ENCODE assay signal across 23 mouse cellular contexts in the genomic region with DNA sequence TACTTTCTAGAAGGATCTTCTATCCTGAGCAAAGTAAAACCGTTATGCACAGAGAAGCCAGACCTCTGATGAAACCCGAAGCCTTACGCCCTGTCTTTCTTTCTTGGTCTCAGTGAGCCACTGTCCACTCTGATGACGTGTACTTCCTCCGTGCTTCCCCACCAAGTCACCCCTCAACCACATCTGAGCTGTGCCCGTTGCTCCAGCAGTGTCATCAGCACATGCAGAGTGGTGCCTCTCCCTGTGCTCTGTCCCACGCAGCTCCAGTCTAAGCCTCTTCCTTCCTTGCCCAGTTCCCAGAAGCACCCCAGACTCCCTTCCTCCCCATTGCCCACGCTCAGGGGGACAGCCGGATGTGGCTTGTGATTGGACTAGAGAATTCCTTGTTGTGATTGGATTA.
DNase-seq lines count a peak whose midpoint lies in the region; ATAC-seq and TF ChIP-seq lines count a peak whose summit lies in the region.
"Had no signal": no experiment of that assay in that cellular context is flagged by ENCODE, and none has a peak within 500 bp of the region (broad histone marks: within the 10 kb centered on the region; RNA-seq: fewer than 3 reads in every experiment).

No protein-coding gene starts in this region.

- no peak for TF ChIP-seq POLR2A in testis, adult 2 months (IDR thresholded peaks at IDR 0.05; ENCODE audit: control insufficient read depth, low read depth, low read length)
- no peak for TF ChIP-seq POLR2A in small intestine, adult 2 months (IDR thresholded peaks at IDR 0.05; ENCODE audit: low read depth, low read length)

- no peak for TF ChIP-seq CTCF in testis, adult 2 months (IDR thresholded peaks at IDR 0.05; ENCODE audit: control insufficient read depth, insufficient read depth, insufficient replicate concordance, low read depth, low read length)
- TF ChIP-seq CTCF in small intestine, adult 2 months (IDR thresholded peaks at IDR 0.05; ENCODE audit: extremely low read depth, insufficient read length, insufficient replicate concordance, low read depth, low read length): no peak

- peak; percentile 67 for ATAC-seq in granulocyte monocyte progenitor cell, adult 5-6 weeks (replicated peaks; ENCODE audit: poor library complexity, severe bottlenecking)
- no peak for ATAC-seq in frontal cortex, adult (ENCODE audit: low TSS enrichment)
- ATAC-seq: forebrain, embryonic 13.5 days; forebrain, embryonic 16.5 days; Patski had no signal

- no peaks in the 10 kb centered on the region for H3K36me3 ChIP-seq in testis, adult 2 months (ENCODE audit: control insufficient read depth, insufficient read depth, low read length)
- H3K36me3 ChIP-seq in small intestine, adult 2 months (ENCODE audit: control insufficient read depth, insufficient read depth, low read length): no peaks in the 10 kb centered on the region
- H3K36me3 ChIP-seq: forebrain, embryonic 10.5 days; heart, embryonic 10.5 days; heart, embryonic 13.5 days; hindbrain, embryonic 12.5 days; hindbrain, embryonic 15.5 days had no signal

- no peaks in the 10 kb centered on the region for H3K27me3 ChIP-seq in testis, adult 2 months (ENCODE audit: control insufficient read depth, insufficient read depth, low read length)
- H3K27me3 ChIP-seq in small intestine, adult 2 months (ENCODE audit: control insufficient read depth, insufficient read depth, low read length): no peaks in the 10 kb centered on the region
- H3K27me3 ChIP-seq: forebrain, embryonic 13.5 days; heart, embryonic 13.5 days; hindbrain, embryonic 12.5 days; hindbrain, embryonic 15.5 days had no signal

- DNase-seq in testis, postnatal 10 days (ENCODE audit: low spot score): no peak
- no peak for DNase-seq in left cerebral cortex, postnatal 4 days
- DNase-seq: adrenal gland, postnatal 10 days; adrenal gland, postnatal 36 days; cerebellum, adult 18-20 months; cerebellum, adult 9-10 months; cerebellum, postnatal 14 days; gastrocnemius, adult 2 months; gastrocnemius, postnatal 14 days; heart, adult 2 months; heart, postnatal 14 days had no signal

- 72% methylated on average over 9 of the region's 9 CpGs for WGBS in small intestine, adult 2 months

- intact Hi-C loops in left cerebral cortex, postnatal 4 days (cut with DNase I): no loop called here

- H3K27ac ChIP-seq in testis, adult 2 months (ENCODE audit: control insufficient read depth, insufficient read depth, low read depth, low read length): no peak overlapping the region
- H3K27ac ChIP-seq in small intestine, adult 2 months (ENCODE audit: insufficient read depth, low read depth, low read length): no peak overlapping the region
- H3K27ac ChIP-seq: forebrain, embryonic 10.5 days; forebrain, embryonic 13.5 days; gastrocnemius, adult 2 months; heart, adult 2 months; heart, embryonic 10.5 days; heart, embryonic 13.5 days; hindbrain, embryonic 12.5 days; hindbrain, embryonic 15.5 days had no signal

- H3K4me1 ChIP-seq in testis, adult 2 months (ENCODE audit: control insufficient read depth, insufficient read depth, low read length): peaks cover 8% of the 10 kb centered on the region
- H3K4me1 ChIP-seq in small intestine, adult 2 months (ENCODE audit: control insufficient read depth, insufficient read depth, insufficient read length, low read length): no peaks in the 10 kb centered on the region
- H3K4me1 ChIP-seq: forebrain, embryonic 10.5 days; forebrain, embryonic 13.5 days; heart, embryonic 10.5 days; heart, embryonic 13.5 days; hindbrain, embryonic 12.5 days; hindbrain, embryonic 15.5 days had no signal

- H3K4me3 ChIP-seq in testis, adult 2 months (ENCODE audit: control insufficient read depth, low read depth, low read length): peak overlapping the region; percentile 49
- H3K4me3 ChIP-seq in small intestine, adult 2 months (ENCODE audit: low read depth, low read length): 0 out of 2 replicates have a peak overlapping the region, but pooled peaks have one; percentile 3
- H3K4me3 ChIP-seq: forebrain, embryonic 10.5 days; forebrain, embryonic 13.5 days; gastrocnemius, adult 2 months; heart, adult 2 months; heart, embryonic 10.5 days; heart, embryonic 13.5 days; hindbrain, embryonic 12.5 days; hindbrain, embryonic 15.5 days had no signal
